Mouse (Mus musculus) lung, adult 2 months (tissue): ENCODE measurements around the gene Dusp14.

Experiments
- CTCF ChIP-seq: fragments of 200-500 bp; IDR thresholded peaks from 2 replicates; pipeline ENCODE4 v1.5.1; 2011; ENCODE audit warnings: mild to moderate bottlenecking, low read length, control low read depth; ENCODE audit not compliant: insufficient read depth
- POLR2A ChIP-seq: fragments of 200-500 bp; IDR thresholded peaks from 2 replicates; pipeline ENCODE4 v1.6.1; 2011; ENCODE audit warnings: low read depth, mild to moderate bottlenecking, control low read depth, low read length, borderline replicate concordance; ENCODE audit errors: extremely low read depth

- no peak for TF ChIP-seq POLR2A
- no peak for TF ChIP-seq CTCF
These were observed 70.1 kb downstream of the Dusp14 start for GRCm38 (mm10) chr11:83998993-83999392.
